Mouse (Mus musculus): ENCODE measurements around the gene Cfap61. TPM values are rescaled to one million over a fixed set of nuclear protein-coding genes. Genes with fewer than 3 reads are reported as not detected.

Cfap61 gene
- total and polyA plus RNA-seq, 2 experiments, result not detected

DNA sequence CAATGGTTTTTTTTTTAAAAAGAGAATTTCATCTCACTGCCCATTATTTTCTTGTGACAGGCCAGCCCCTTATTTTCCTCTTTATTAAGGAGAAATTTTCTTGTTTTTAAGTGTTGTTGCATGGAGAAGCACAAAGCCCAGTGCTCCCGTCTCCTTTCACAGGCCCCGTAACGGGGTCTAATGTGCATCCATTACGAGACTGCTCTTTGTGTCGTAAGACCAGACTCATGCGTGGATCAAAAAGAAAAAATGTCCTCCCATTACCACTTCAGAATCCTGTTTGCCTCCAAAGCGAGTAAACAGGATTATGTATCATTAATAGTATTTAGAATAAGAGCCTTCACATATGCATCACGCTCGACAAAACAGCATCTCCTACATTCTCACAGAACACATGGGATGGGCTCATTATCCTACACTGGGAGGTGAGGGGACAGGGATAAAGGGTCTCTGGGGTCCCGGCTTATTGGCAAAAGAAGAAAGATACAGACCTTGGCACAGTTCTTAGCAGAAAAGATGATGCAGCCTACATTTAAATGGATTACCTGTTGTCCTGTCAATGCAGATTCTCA is 166.0 kb downstream of the Cfap61 start:
- no peaks in the 10 kb centered on the region for H3K79me2 ChIP-seq (ENCODE audit: control insufficient read depth, insufficient read depth, low read length)
- no peak overlapping the region for H3K9ac ChIP-seq (ENCODE audit: low read depth, low read length)
- H3K36me3 ChIP-seq (ENCODE audit: control insufficient read depth, insufficient read depth, low read length), result no peaks in the 10 kb centered on the region
- TF ChIP-seq CTCF (IDR thresholded peaks at IDR 0.05; ENCODE audit: low read depth, low read length) (no peak), POLR2A (IDR thresholded peaks at IDR 0.05; ENCODE audit: extremely low read depth, insufficient read depth, low read length) (no peak)
- peaks cover 2% of the 10 kb centered on the region; the same call in 1 of the 2 replicates for H3K27me3 ChIP-seq (ENCODE audit: control insufficient read depth, insufficient read depth, low read length)
- H3K4me3 ChIP-seq (ENCODE audit: insufficient read depth, low read depth, low read length), result no peak overlapping the region
- 89% methylated on average over 10 of the region's 10 CpGs for WGBS
- H3K4me1 ChIP-seq (ENCODE audit: control insufficient read depth, insufficient read depth, low read length), result no peaks in the 10 kb centered on the region
- H3K27ac ChIP-seq (replicated peaks; ENCODE audit: insufficient read depth, low read depth, low read length), result no peak overlapping the region
- no peak for DNase-seq (ENCODE audit: extremely low read depth, low read depth, low spot score)

DNA sequence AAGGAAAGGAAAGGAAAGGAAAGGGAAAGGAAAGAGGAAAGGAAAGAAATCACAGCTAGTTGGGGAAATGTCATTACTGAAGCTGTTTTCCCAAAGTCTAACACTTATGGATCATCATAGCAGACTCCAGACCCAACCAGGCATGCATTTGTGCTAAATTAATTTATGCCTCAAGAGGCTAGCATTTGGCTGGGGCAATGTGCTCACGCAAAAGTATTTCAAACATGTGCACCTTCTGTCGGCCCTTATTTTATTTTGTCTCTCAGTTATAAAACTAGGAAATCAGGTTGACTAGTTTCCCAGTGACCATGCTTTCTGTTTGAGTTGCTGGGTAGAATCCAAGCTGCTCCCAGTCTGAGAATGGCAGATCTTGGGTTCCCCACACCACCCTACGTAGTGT is 168.0 kb downstream of the Cfap61 start:
- 93% methylated on average over 3 of the region's 3 CpGs for WGBS

DNA sequence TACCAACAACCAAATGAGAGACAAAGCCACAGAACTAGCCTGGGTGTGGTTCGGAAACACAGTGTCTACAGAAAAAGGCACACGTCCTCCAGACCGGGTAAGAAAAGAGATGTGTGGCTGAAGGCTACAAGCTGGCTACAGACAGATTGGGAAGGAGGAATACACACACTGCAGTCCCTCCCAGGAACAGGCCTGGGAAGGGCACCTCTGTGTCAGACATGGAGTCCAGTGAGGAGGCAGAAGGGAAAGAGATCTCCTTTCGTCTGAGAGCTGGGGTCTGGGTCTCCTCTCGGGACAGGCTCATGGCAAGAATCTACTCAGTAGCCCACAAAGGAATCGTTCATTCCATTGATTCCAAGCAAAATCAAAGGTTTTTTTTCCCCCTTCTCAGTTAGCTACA is 170.8 kb downstream of the Cfap61 start:
- 74% methylated on average over 6 of the region's 6 CpGs for WGBS
- H3K4me1 ChIP-seq (ENCODE audit: control insufficient read depth, insufficient read depth, low read length), result no peaks in the 10 kb centered on the region
- DNase-seq (ENCODE audit: extremely low read depth, low read depth, low spot score), result no peak
- H3K27ac ChIP-seq (replicated peaks; ENCODE audit: insufficient read depth, low read depth, low read length), result no peak overlapping the region
- no peak overlapping the region for H3K9ac ChIP-seq (ENCODE audit: low read depth, low read length)
- no peak overlapping the region for H3K4me3 ChIP-seq (ENCODE audit: insufficient read depth, low read depth, low read length)
- H3K79me2 ChIP-seq (ENCODE audit: control insufficient read depth, insufficient read depth, low read length), result no peaks in the 10 kb centered on the region
- no peaks in the 10 kb centered on the region for H3K36me3 ChIP-seq (ENCODE audit: control insufficient read depth, insufficient read depth, low read length)
- peaks cover 2% of the 10 kb centered on the region; the same call in 1 of the 2 replicates for H3K27me3 ChIP-seq (ENCODE audit: control insufficient read depth, insufficient read depth, low read length)
- TF ChIP-seq CTCF (IDR thresholded peaks at IDR 0.05; ENCODE audit: low read depth, low read length), result no peak

More for the DNA sequence above, 168.0 kb downstream of the Cfap61 start:
- H3K36me3 ChIP-seq (ENCODE audit: control insufficient read depth, insufficient read depth, low read length), result no peaks in the 10 kb centered on the region
- no peak for TF ChIP-seq CTCF (IDR thresholded peaks at IDR 0.05; ENCODE audit: low read depth, low read length)
- no peak for TF ChIP-seq POLR2A (IDR thresholded peaks at IDR 0.05; ENCODE audit: extremely low read depth, insufficient read depth, low read length)
- DNase-seq (ENCODE audit: extremely low read depth, low read depth, low spot score), result no peak
- no peaks in the 10 kb centered on the region for H3K4me1 ChIP-seq (ENCODE audit: control insufficient read depth, insufficient read depth, low read length)
- peaks cover 2% of the 10 kb centered on the region; the same call in 1 of the 2 replicates for H3K27me3 ChIP-seq (ENCODE audit: control insufficient read depth, insufficient read depth, low read length)
- H3K27ac ChIP-seq (replicated peaks; ENCODE audit: insufficient read depth, low read depth, low read length), result no peak overlapping the region
- no peak overlapping the region for H3K4me3 ChIP-seq (ENCODE audit: insufficient read depth, low read depth, low read length)
- H3K79me2 ChIP-seq (ENCODE audit: control insufficient read depth, insufficient read depth, low read length), result no peaks in the 10 kb centered on the region
- H3K9ac ChIP-seq (ENCODE audit: low read depth, low read length), result no peak overlapping the region

DNA sequence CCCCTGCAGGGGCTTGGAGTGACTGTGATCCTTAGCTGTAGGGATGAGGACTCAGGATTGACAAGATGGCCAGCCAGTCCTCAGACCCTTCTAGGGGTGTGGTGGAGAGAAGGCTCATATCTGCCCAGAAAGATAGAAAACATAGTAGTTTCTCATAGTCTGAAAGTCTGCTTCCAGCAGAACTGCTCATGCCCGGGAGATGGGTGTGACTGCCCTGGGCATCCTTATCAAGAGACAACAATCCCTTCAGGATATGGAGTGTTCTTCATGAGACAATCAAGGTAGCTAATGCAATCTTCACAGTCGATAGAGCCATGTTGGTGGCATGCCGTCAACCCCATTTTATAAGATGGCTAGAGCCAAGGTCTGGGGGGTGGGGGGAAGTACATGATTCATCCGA is 173.4 kb downstream of the Cfap61 start:
- WGBS, result 78% methylated on average over 4 of the region's 4 CpGs
- H3K9ac ChIP-seq (ENCODE audit: low read depth, low read length), result no peak overlapping the region

DNA sequence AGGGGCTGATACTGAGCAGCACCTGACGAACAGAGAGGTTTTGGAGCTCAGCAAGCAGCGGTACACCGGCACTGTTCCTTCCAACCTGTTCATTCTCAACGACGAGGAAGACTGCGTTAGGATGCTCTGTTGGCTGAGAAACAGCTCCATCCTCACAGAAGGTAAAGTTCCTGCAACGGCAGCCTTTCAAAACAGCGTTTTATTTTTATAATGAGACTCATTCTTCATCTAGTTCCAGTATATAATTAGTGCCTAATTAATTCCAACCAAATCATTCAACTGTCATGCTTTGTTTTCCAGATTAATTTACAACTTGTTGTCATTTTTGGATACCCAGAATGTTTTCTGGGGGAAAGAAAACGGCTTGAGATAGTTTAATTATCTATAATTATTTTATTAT is 175.3 kb downstream of the Cfap61 start:
- TF ChIP-seq CTCF (IDR thresholded peaks at IDR 0.05; ENCODE audit: low read depth, low read length), result no peak
- TF ChIP-seq POLR2A (IDR thresholded peaks at IDR 0.05; ENCODE audit: extremely low read depth, insufficient read depth, low read length), result no peak
- Histone ChIP-seq H3K4me3 (ENCODE audit: insufficient read depth, low read depth, low read length) (no peak overlapping the region), H3K4me1 (ENCODE audit: control insufficient read depth, insufficient read depth, low read length) (no peaks in the 10 kb centered on the region), H3K27ac (replicated peaks; ENCODE audit: insufficient read depth, low read depth, low read length) (no peak overlapping the region), H3K36me3 (ENCODE audit: control insufficient read depth, insufficient read depth, low read length) (no peaks in the 10 kb centered on the region), H3K79me2 (ENCODE audit: control insufficient read depth, insufficient read depth, low read length) (no peaks in the 10 kb centered on the region), H3K9ac (ENCODE audit: low read depth, low read length) (no peak overlapping the region), H3K27me3 (ENCODE audit: control insufficient read depth, insufficient read depth, low read length) (no peaks in the 10 kb centered on the region)
- no peak for DNase-seq (ENCODE audit: extremely low read depth, low read depth, low spot score)
- WGBS, result 90% methylated on average over 9 of the region's 9 CpGs

More for the DNA sequence above, 173.4 kb downstream of the Cfap61 start:
- Histone ChIP-seq H3K36me3 (ENCODE audit: control insufficient read depth, insufficient read depth, low read length) (no peaks in the 10 kb centered on the region), H3K79me2 (ENCODE audit: control insufficient read depth, insufficient read depth, low read length) (no peaks in the 10 kb centered on the region), H3K27me3 (ENCODE audit: control insufficient read depth, insufficient read depth, low read length) (no peaks in the 10 kb centered on the region), H3K4me1 (ENCODE audit: control insufficient read depth, insufficient read depth, low read length) (no peaks in the 10 kb centered on the region), H3K27ac (replicated peaks; ENCODE audit: insufficient read depth, low read depth, low read length) (no peak overlapping the region), H3K4me3 (ENCODE audit: insufficient read depth, low read depth, low read length) (no peak overlapping the region)
- DNase-seq (ENCODE audit: extremely low read depth, low read depth, low spot score), result no peak
- TF ChIP-seq POLR2A (IDR thresholded peaks at IDR 0.05; ENCODE audit: extremely low read depth, insufficient read depth, low read length), result no peak
- no peak for TF ChIP-seq CTCF (IDR thresholded peaks at IDR 0.05; ENCODE audit: low read depth, low read length)

DNA sequence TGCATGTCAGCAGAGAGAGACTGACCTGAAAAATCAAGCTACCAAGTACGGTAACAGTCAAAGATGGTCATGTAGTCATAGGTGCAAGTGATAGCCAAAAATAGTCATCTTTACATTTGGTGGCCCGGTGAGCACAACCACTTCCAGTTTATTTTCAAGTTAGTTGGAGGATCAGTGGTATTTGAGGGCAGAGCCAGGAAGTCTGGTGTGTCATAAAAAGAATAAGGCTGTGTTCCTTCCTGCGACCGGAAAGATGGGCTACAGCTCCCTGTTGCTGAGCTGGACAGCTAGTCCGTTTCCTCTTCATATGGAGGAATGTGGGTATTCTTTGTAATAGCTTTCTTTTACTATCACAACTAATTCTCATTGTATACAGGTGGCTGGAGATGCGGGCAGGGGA is 181.7 kb downstream of the Cfap61 start:
- Histone ChIP-seq H3K36me3 (ENCODE audit: control insufficient read depth, insufficient read depth, low read length) (no peaks in the 10 kb centered on the region), H3K9ac (ENCODE audit: low read depth, low read length) (no peak overlapping the region), H3K27me3 (ENCODE audit: control insufficient read depth, insufficient read depth, low read length) (no peaks in the 10 kb centered on the region), H3K4me1 (ENCODE audit: control insufficient read depth, insufficient read depth, low read length) (no peaks in the 10 kb centered on the region), H3K27ac (replicated peaks; ENCODE audit: insufficient read depth, low read depth, low read length) (no peak overlapping the region), H3K4me3 (ENCODE audit: insufficient read depth, low read depth, low read length) (no peak overlapping the region), H3K79me2 (ENCODE audit: control insufficient read depth, insufficient read depth, low read length) (no peaks in the 10 kb centered on the region)
- 81% methylated on average over 6 of the region's 6 CpGs for WGBS
- TF ChIP-seq CTCF (IDR thresholded peaks at IDR 0.05; ENCODE audit: low read depth, low read length) (no peak), POLR2A (IDR thresholded peaks at IDR 0.05; ENCODE audit: extremely low read depth, insufficient read depth, low read length) (no peak)
- no peak for DNase-seq (ENCODE audit: extremely low read depth, low read depth, low spot score)
